ENCODE assay signal across 17 mouse cellular contexts in the genomic region with DNA sequence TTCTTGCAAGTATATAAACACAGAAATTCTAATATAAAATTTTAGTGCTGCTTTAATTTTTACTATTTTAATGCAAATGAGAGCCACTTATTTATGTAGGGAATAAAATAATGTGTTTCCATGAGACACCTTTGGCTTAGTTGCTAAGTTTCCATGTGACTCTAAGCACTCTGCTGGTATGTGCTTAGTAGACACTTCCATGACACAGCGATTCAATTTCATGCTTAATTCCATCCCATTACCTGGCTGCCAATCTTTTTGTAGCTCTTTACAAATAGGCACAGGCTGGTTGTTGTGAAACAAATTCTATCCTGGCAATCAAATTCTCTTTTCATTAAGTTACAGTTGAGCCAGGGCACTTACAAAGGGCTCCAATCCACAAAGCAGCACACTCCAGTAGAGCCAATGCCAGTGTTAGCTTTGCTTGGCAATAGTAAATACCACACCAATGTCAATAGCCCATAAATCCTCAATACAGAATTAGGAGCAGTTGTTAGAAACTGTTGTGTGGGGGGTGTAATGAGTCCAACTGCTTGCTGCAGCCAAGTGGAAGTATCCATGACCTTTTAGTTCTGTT.
A peak's percentile ranks its signal among the peaks of the same experiment; 100 is the strongest.
DNase-seq lines count a peak whose midpoint lies in the region; ATAC-seq and TF ChIP-seq lines count a peak whose summit lies in the region.
"Had no signal": no experiment of that assay in that cellular context is flagged by ENCODE, and none has a peak within 500 bp of the region (broad histone marks: within the 10 kb centered on the region; RNA-seq: fewer than 3 reads in every experiment).

No protein-coding gene starts in this region.

- no peak for TF ChIP-seq CTCF in hindbrain, postnatal 0 days (IDR thresholded peaks at IDR 0.05; ENCODE audit: low read depth)

- H3K4me3 ChIP-seq in forebrain, embryonic 14.5 days (ENCODE audit: low read depth, low read length), result no peak overlapping the region
- H3K4me3 ChIP-seq in hindbrain, postnatal 0 days (ENCODE audit: low read length), result no peak overlapping the region
- H3K4me3 ChIP-seq in neural tube, embryonic 13.5 days, result no peak overlapping the region
- H3K4me3 ChIP-seq: gastrocnemius, adult 2 months; heart, embryonic 10.5 days; liver, embryonic 13.5 days had no signal

- ATAC-seq in forebrain, embryonic 14.5 days, result peak; percentile 91
- peak; percentile 56; the same call in 1 of the 2 replicates for ATAC-seq in hindbrain, postnatal 0 days
- ATAC-seq in neural tube, embryonic 13.5 days (ENCODE audit: low read depth), result peak; percentile 80

- no peaks in the 10 kb centered on the region for H3K36me3 ChIP-seq in forebrain, embryonic 14.5 days (ENCODE audit: control insufficient read depth, insufficient read depth, low read length)
- no peaks in the 10 kb centered on the region for H3K36me3 ChIP-seq in hindbrain, postnatal 0 days (ENCODE audit: insufficient read depth, low read length)
- H3K36me3 ChIP-seq in neural tube, embryonic 13.5 days, result no peaks in the 10 kb centered on the region
- H3K36me3 ChIP-seq: heart, embryonic 10.5 days; liver, embryonic 13.5 days had no signal

- H3K27ac ChIP-seq in forebrain, embryonic 14.5 days (ENCODE audit: low read depth, low read length), result no peak overlapping the region
- H3K27ac ChIP-seq in hindbrain, postnatal 0 days, result no peak overlapping the region
- H3K27ac ChIP-seq in neural tube, embryonic 13.5 days (replicated peaks), result no peak overlapping the region
- H3K27ac ChIP-seq: gastrocnemius, adult 2 months; heart, embryonic 10.5 days; kidney, postnatal 0 days; liver, embryonic 13.5 days had no signal

- no peaks in the 10 kb centered on the region; the same call in 1 of the 2 replicates for H3K4me1 ChIP-seq in forebrain, embryonic 14.5 days (ENCODE audit: control insufficient read depth, insufficient read depth, low read length)
- H3K4me1 ChIP-seq in hindbrain, postnatal 0 days (ENCODE audit: insufficient read depth, low read length), result no peaks in the 10 kb centered on the region
- no peaks in the 10 kb centered on the region for H3K4me1 ChIP-seq in neural tube, embryonic 13.5 days (replicated peaks)
- H3K4me1 ChIP-seq: heart, embryonic 10.5 days; liver, embryonic 13.5 days had no signal

- H3K9me3 ChIP-seq in forebrain, embryonic 14.5 days (replicated peaks; ENCODE audit: control insufficient read depth, low read length), result no peaks in the 10 kb centered on the region
- no peaks in the 10 kb centered on the region for H3K9me3 ChIP-seq in hindbrain, postnatal 0 days (ENCODE audit: low read length)
- H3K9me3 ChIP-seq in neural tube, embryonic 13.5 days, result no peaks in the 10 kb centered on the region
- H3K9me3 ChIP-seq: heart, embryonic 10.5 days; liver, embryonic 13.5 days had no signal

- peak; percentile 9 for DNase-seq in embryo, embryonic 10 days (ENCODE audit: low spot score)
- no peak for DNase-seq in embryo, embryonic 9.5 days (ENCODE audit: extremely low spot score)
- DNase-seq in forebrain, embryonic 14.5 days (ENCODE audit: low spot score), result peak; percentile 82
- peak; percentile 41 for DNase-seq in hindbrain, postnatal 0 days (ENCODE audit: low spot score)
- no peak for DNase-seq in spleen, postnatal 4 days (ENCODE audit: low spot score in 2 of 2)
- DNase-seq in right cerebral cortex, adult 18-20 months, result no peak
- no peak for DNase-seq in kidney, postnatal 10 days
- DNase-seq: cerebellum, adult 18-20 months; gastrocnemius, adult 2 months; left cerebral cortex, postnatal 4 days; liver, embryonic 13.5 days; lung, postnatal 10 days; thymus, postnatal 25 days had no signal

- H3K9ac ChIP-seq in forebrain, embryonic 14.5 days (ENCODE audit: low read length), result no peak overlapping the region
- H3K9ac ChIP-seq in hindbrain, postnatal 0 days (replicated peaks; ENCODE audit: low read length), result no peak overlapping the region
- H3K9ac ChIP-seq in neural tube, embryonic 13.5 days, result no peak overlapping the region
- H3K9ac ChIP-seq: liver, embryonic 13.5 days had no signal

- no peak overlapping the region for H3K4me2 ChIP-seq in forebrain, embryonic 14.5 days (ENCODE audit: low read length)
- no peak overlapping the region for H3K4me2 ChIP-seq in hindbrain, postnatal 0 days (ENCODE audit: low read depth, low read length)
- H3K4me2 ChIP-seq in neural tube, embryonic 13.5 days, result no peak overlapping the region
- H3K4me2 ChIP-seq: liver, embryonic 13.5 days had no signal

- no peaks in the 10 kb centered on the region for H3K27me3 ChIP-seq in forebrain, embryonic 14.5 days (replicated peaks; ENCODE audit: control insufficient read depth, insufficient read depth, low read length)
- H3K27me3 ChIP-seq in hindbrain, postnatal 0 days (ENCODE audit: insufficient read depth, low read length), result no peaks in the 10 kb centered on the region
- peaks cover 35% of the 10 kb centered on the region for H3K27me3 ChIP-seq in neural tube, embryonic 13.5 days
- H3K27me3 ChIP-seq: CH12.LX; liver, embryonic 13.5 days had no signal

- WGBS in forebrain, embryonic 14.5 days, result 12% methylated on average over 1 of the region's 1 CpGs
- whole genome bisulfite sequencing in hindbrain, postnatal 0 days, result 33% methylated on average over 1 of the region's 1 CpGs
- 32% methylated on average over 1 of the region's 1 CpGs for WGBS in neural tube, embryonic 13.5 days

Comparison
In these comparisons a context has a peak if more than half of its experiments do, and no peak if none do; other contexts are left out.
1. DNase-seq: peak in embryo, embryonic 10 days (single experiment), forebrain, embryonic 14.5 days (single experiment) and hindbrain, postnatal 0 days (single experiment); none in embryo, embryonic 9.5 days (single experiment), spleen, postnatal 4 days (0 of 2), right cerebral cortex, adult 18-20 months (single experiment) and kidney, postnatal 10 days (single experiment).
2. Peak in every context shown above with its lines, with median percentiles within 50 percentile points of each other: ATAC-seq.